Mouse (Mus musculus) lung, embryonic 15.5 days (tissue): ENCODE measurements around the gene Hspa8. TPM values are rescaled to one million over a fixed set of nuclear protein-coding genes. Genes with fewer than 3 reads are reported as not detected.
"Not testable (repeated sequence)": the region's sequence is repeated elsewhere in the genome, so short reads cannot be mapped to it uniquely, and the experiment has no call there.

Experiments
- ATAC-seq: fragments of 200-750 bp; cut with Nextera tagmentation; 2 replicates; pipeline ENCODE4 v1.8.0; 2017; ENCODE audit warnings: moderate number of reproducible peaks, borderline replicate concordance; ENCODE audit not compliant: low FRiP score, low TSS enrichment; ENCODE audit errors: extremely low read depth
- H3K27ac ChIP-seq: fragments of 300-500 bp; sonication (generic); 2 replicates; pipeline ENCODE4 v1.5.1; 2015; ENCODE audit warnings: moderate library complexity, mild to moderate bottlenecking, inconsistent platforms
- H3K27me3 ChIP-seq: fragments of 300-500 bp; sonication (generic); 2 replicates; pipeline ENCODE4 v1.6.1; 2015; ENCODE audit warnings: inconsistent platforms
- H3K36me3 ChIP-seq: fragments of 300-500 bp; sonication (generic); 2 replicates; pipeline ENCODE4 v1.6.1; 2015; ENCODE audit warnings: inconsistent platforms
- H3K4me1 ChIP-seq: fragments of 300-500 bp; sonication (generic); 2 replicates; pipeline ENCODE4 v1.6.1; 2015; ENCODE audit warnings: inconsistent platforms
- H3K4me2 ChIP-seq: fragments of 300-500 bp; sonication (generic); 2 replicates; pipeline ENCODE4 v1.6.1; 2015; ENCODE audit warnings: inconsistent platforms, mild to moderate bottlenecking, moderate library complexity
- H3K4me3 ChIP-seq: fragments of 300-500 bp; sonication (generic); 2 replicates; pipeline ENCODE4 v1.5.1; 2015; ENCODE audit warnings: mild to moderate bottlenecking, inconsistent platforms
- H3K9ac ChIP-seq: fragments of 300-500 bp; sonication (generic); 2 replicates; pipeline ENCODE4 v1.6.1; 2015; ENCODE audit warnings: inconsistent platforms
- H3K9me3 ChIP-seq: fragments of 300-500 bp; sonication (generic); 2 replicates; pipeline ENCODE4 v1.6.1; 2016; ENCODE audit warnings: inconsistent platforms
- WGBS: fragments of 180-500 bp; shearing (Covaris S2); methylation state at CpG from one replicate; pipeline ENCODE4 v1.1.7; 2015; 5-methylcytosine and 5-hydroxymethylcytosine counted together
- polyA plus RNA-seq: library from polyadenylated mRNA; unstranded; fragments of >200 nt; fragmentation: Nextera tagmentation; extraction: Ambion mirVana; gene quantifications from 2 replicates; pipeline ENCODE4 v1.2.1, GENCODE M21; 2015

The Hspa8 gene
- polyA plus RNA-seq, 1 experiment from 2014 or later, result 2,677 TPM

GRCm38 (mm10) chr9:40773142-40773541 lies 27.6 kb upstream of the Hspa8 start:
- 78% methylated on average over 6 of the region's 6 CpGs for WGBS
- not testable (repeated sequence) for H3K4me2 ChIP-seq, H3K4me1 ChIP-seq, ATAC-seq, H3K27ac ChIP-seq, H3K9ac ChIP-seq, H3K9me3 ChIP-seq, H3K27me3 ChIP-seq, H3K4me3 ChIP-seq, H3K36me3 ChIP-seq

GRCm38 (mm10) chr9:40773869-40774268 lies 26.9 kb upstream of the Hspa8 start:
- Histone ChIP-seq H3K4me2 (no peak overlapping the region), H3K9ac (no peak overlapping the region), H3K4me3 (no peak overlapping the region), H3K4me1 (peaks cover 5% of the 10 kb centered on the region; the same call in 1 of the 2 replicates), H3K27ac (no peak overlapping the region), H3K9me3 (no peaks in the 10 kb centered on the region), H3K36me3 (no peaks in the 10 kb centered on the region), H3K27me3 (no peaks in the 10 kb centered on the region)
- no peak for ATAC-seq
- 65% methylated on average over 4 of the region's 4 CpGs for WGBS

- Histone ChIP-seq H3K4me1 (peaks cover 5% of the 10 kb centered on the region; the same call in 1 of the 2 replicates), H3K4me2 (no peak overlapping the region), H3K27me3 (no peaks in the 10 kb centered on the region), H3K9ac (no peak overlapping the region), H3K36me3 (no peaks in the 10 kb centered on the region), H3K4me3 (no peak overlapping the region), H3K27ac (peak overlapping the region; percentile 56), H3K9me3 (no peaks in the 10 kb centered on the region)
- no peak for ATAC-seq
- WGBS, result 33% methylated on average over 1 of the region's 1 CpGs
These were observed 24.7 kb upstream of the Hspa8 start for GRCm38 (mm10) chr9:40776044-40776443.

- Histone ChIP-seq H3K4me3 (no peak overlapping the region), H3K9me3 (no peaks in the 10 kb centered on the region), H3K4me2 (no peak overlapping the region), H3K36me3 (no peaks in the 10 kb centered on the region), H3K27ac (peak overlapping the region; percentile 56), H3K4me1 (peaks cover 5% of the 10 kb centered on the region; the same call in 1 of the 2 replicates), H3K27me3 (no peaks in the 10 kb centered on the region), H3K9ac (no peak overlapping the region)
- 38% methylated on average over 11 of the region's 11 CpGs for WGBS
- peak; percentile 35; the same call in 1 of the 2 replicates for ATAC-seq
These were observed 24.1 kb upstream of the Hspa8 start for GRCm38 (mm10) chr9:40776459-40777248.

- Histone ChIP-seq H3K4me2 (no peak overlapping the region), H3K9me3 (no peaks in the 10 kb centered on the region), H3K36me3 (no peaks in the 10 kb centered on the region), H3K4me3 (no peak overlapping the region), H3K27me3 (no peaks in the 10 kb centered on the region), H3K9ac (no peak overlapping the region), H3K27ac (peak overlapping the region; percentile 72; the same call in 1 of the 2 replicates), H3K4me1 (peaks cover 17% of the 10 kb centered on the region)
- no peak for ATAC-seq
- 68% methylated on average over 3 of the region's 3 CpGs for WGBS
These were observed 20.7 kb upstream of the Hspa8 start for GRCm38 (mm10) chr9:40780111-40780510.

GRCm38 (mm10) chr9:40780892-40781725 lies 19.7 kb upstream of the Hspa8 start:
- peaks cover 14% of the 10 kb centered on the region for H3K4me1 ChIP-seq
- ATAC-seq, result 0 out of 2 replicates have a peak, but pooled peaks have one; percentile 48
- no peaks in the 10 kb centered on the region for H3K9me3 ChIP-seq
- 67% methylated on average over 11 of the region's 11 CpGs for WGBS
- no peak overlapping the region for H3K9ac ChIP-seq
- no peaks in the 10 kb centered on the region for H3K36me3 ChIP-seq
- H3K27me3 ChIP-seq, result no peaks in the 10 kb centered on the region
- no peak overlapping the region for H3K4me3 ChIP-seq
- H3K27ac ChIP-seq, result peak overlapping the region; percentile 72
- no peak overlapping the region for H3K4me2 ChIP-seq

- 29% methylated on average over 26 of the region's 26 CpGs for WGBS
- peak overlapping the region; percentile 47 for H3K4me2 ChIP-seq
- H3K9me3 ChIP-seq, result no peaks in the 10 kb centered on the region
- no peak overlapping the region for H3K9ac ChIP-seq
- no peaks in the 10 kb centered on the region for H3K36me3 ChIP-seq
- no peaks in the 10 kb centered on the region for H3K27me3 ChIP-seq
- peak overlapping the region; percentile 14; the same call in 1 of the 2 replicates for H3K4me3 ChIP-seq
- peak overlapping the region; percentile 62 for H3K27ac ChIP-seq
- no peak for ATAC-seq
- H3K4me1 ChIP-seq, result peaks cover 12% of the 10 kb centered on the region
These were observed 18.8 kb upstream of the Hspa8 start for GRCm38 (mm10) chr9:40781726-40782581.

- H3K27ac ChIP-seq, result peak overlapping the region; percentile 76
- WGBS, result 21% methylated on average over 13 of the region's 13 CpGs
- peaks cover 12% of the 10 kb centered on the region for H3K4me1 ChIP-seq
- peak; percentile 70 for ATAC-seq
- no peak overlapping the region for H3K9ac ChIP-seq
- peak overlapping the region; percentile 35 for H3K4me2 ChIP-seq
- no peaks in the 10 kb centered on the region for H3K27me3 ChIP-seq
- H3K9me3 ChIP-seq, result no peaks in the 10 kb centered on the region
- H3K36me3 ChIP-seq, result no peaks in the 10 kb centered on the region
- H3K4me3 ChIP-seq, result no peak overlapping the region
These were observed 17.0 kb upstream of the Hspa8 start for GRCm38 (mm10) chr9:40783641-40784373.

GRCm38 (mm10) chr9:40784374-40784967 lies 16.3 kb upstream of the Hspa8 start:
- no peak for ATAC-seq
- Histone ChIP-seq H3K9me3 (no peaks in the 10 kb centered on the region), H3K36me3 (no peaks in the 10 kb centered on the region), H3K9ac (no peak overlapping the region), H3K27ac (peak overlapping the region; percentile 76), H3K4me1 (peaks cover 12% of the 10 kb centered on the region), H3K4me2 (peak overlapping the region; percentile 35), H3K4me3 (no peak overlapping the region), H3K27me3 (no peaks in the 10 kb centered on the region)
- 17% methylated on average over 9 of the region's 9 CpGs for WGBS

- ATAC-seq, result no peak
- WGBS, result 76% methylated on average over 6 of the region's 6 CpGs
- no peaks in the 10 kb centered on the region for H3K9me3 ChIP-seq
These were observed 15.3 kb upstream of the Hspa8 start for GRCm38 (mm10) chr9:40785452-40785851.

More at GRCm38 (mm10) chr9:40785452-40785851, 15.3 kb upstream of the Hspa8 start:
- H3K27ac ChIP-seq, result no peak overlapping the region
- no peaks in the 10 kb centered on the region for H3K36me3 ChIP-seq
- H3K4me2 ChIP-seq, result no peak overlapping the region
- H3K4me3 ChIP-seq, result no peak overlapping the region
- H3K27me3 ChIP-seq, result no peaks in the 10 kb centered on the region
- H3K9ac ChIP-seq, result no peak overlapping the region
- H3K4me1 ChIP-seq, result peaks cover 12% of the 10 kb centered on the region
